Mouse (Mus musculus) myocyte (in vitro differentiated cells): Measurements from ENCODE around the gene Zmat1.

Experiments
- E2F4 ChIP-seq: IDR thresholded peaks from one replicate; pipeline ENCODE4 v1.6.1; 2011; ENCODE audit warnings: mild to moderate bottlenecking, control low read depth, moderate library complexity; ENCODE audit not compliant: insufficient read depth
- MAX ChIP-seq: IDR thresholded peaks from one replicate; pipeline ENCODE4 v1.6.1; 2011; ENCODE audit warnings: low read depth, mild to moderate bottlenecking, control low read depth
- MYOD1 ChIP-seq, 3 experiments: IDR thresholded peaks; one replicate each; pipeline ENCODE4 v1.6.1; 2011; ENCODE audit warnings: control low read depth in 2 of 3, low read depth in 2 of 3, mild to moderate bottlenecking in 2 of 3, moderate library complexity in 1 of 3; ENCODE audit not compliant: insufficient read length in 2 of 3, control insufficient read depth in 1 of 3
- POLR2A ChIP-seq: IDR thresholded peaks from one replicate; pipeline ENCODE4 v1.6.1; 2011; ENCODE audit warnings: low read depth, mild to moderate bottlenecking, control low read depth, moderate library complexity; ENCODE audit not compliant: insufficient read length
- REST ChIP-seq: IDR thresholded peaks from one replicate; pipeline ENCODE4 v1.6.1; 2011; ENCODE audit warnings: mild to moderate bottlenecking, control low read depth, moderate library complexity; ENCODE audit not compliant: insufficient read depth, insufficient read length
- SRF ChIP-seq: IDR thresholded peaks from one replicate; pipeline ENCODE4 v1.6.1; 2011; ENCODE audit warnings: low read depth; ENCODE audit not compliant: control insufficient read depth, insufficient read length
- USF1 ChIP-seq: IDR thresholded peaks from one replicate; pipeline ENCODE4 v1.6.1; 2011; ENCODE audit warnings: low read depth, mild to moderate bottlenecking, control low read depth, moderate library complexity

DNA sequence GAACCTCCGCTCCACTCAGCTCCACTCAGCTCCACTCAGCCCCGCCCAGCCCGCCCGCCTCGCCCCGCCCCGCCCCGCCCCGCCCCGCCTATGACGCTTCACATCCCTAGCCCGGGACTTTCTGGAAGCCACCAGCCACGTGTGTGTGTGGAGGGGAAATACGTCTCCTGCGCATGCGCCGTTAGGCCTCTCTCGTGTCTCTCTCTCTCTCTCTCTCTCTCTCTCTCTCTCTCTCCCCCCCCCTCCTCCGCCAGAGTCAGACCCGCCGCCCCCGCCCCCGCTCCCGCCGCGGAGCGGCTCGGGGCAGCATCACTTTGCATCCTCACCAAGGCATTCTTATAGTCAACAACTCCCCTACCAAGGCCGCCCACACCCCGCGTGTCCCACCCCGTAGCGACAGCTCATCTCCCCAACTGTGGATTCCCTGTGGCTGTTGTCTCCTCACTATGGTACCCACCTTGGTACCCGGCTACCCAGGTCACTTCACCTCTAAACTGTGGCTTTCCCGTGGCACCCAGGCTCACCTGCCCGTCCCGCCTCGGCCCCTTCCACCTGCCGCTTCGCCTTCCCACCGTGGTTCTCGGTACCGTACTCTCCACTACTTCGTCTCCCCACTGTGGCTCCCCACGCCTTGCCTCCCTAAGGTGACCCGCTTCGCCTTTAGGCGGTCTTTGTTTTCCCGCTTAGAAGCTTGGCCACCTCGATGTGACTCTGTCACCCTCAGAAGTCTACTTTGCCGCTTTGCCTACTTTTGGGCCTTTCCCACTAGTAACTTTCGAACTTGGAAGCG is 45.5 kb downstream of the Zmat1 start:
- TF ChIP-seq MAX (no peak), POLR2A (no peak), REST (no peak), USF1 (no peak), SRF (no peak), E2F4 (no peak), MYOD1 (IDR thresholded peaks at IDR 0.05; ENCODE audit: control insufficient read depth in 1 of 3, insufficient read length in 2 of 3, low read depth in 2 of 3) (no peak)
